Mouse (Mus musculus) forebrain, embryonic 16.5 days (tissue): ENCODE data around the gene Klhl32. TPM values are rescaled to one million over a fixed set of nuclear protein-coding genes. Genes with fewer than 3 reads are reported as not detected.

Experiments used
- ATAC-seq: fragments of 200-750 bp; cut with Nextera tagmentation; 2 replicates; pipeline ENCODE4 v1.8.0; 2017; ENCODE audit warnings: mild to moderate bottlenecking, moderate library complexity
- H3K27ac ChIP-seq: fragments of 300-500 bp; sonication (generic); 2 replicates; pipeline ENCODE4 v1.5.1; 2014; ENCODE audit warnings: low read length, control low read depth
- H3K27me3 ChIP-seq: fragments of 300-500 bp; sonication (generic); replicated peaks from 2 replicates; pipeline ENCODE4 v1.6.1; 2014; ENCODE audit warnings: low read length; ENCODE audit not compliant: control insufficient read depth, insufficient read depth
- H3K36me3 ChIP-seq: fragments of 300-500 bp; sonication (generic); 2 replicates; pipeline ENCODE4 v1.6.1; 2014; ENCODE audit not compliant: control insufficient read depth, insufficient read depth
- H3K4me1 ChIP-seq: fragments of 300-500 bp; sonication (generic); replicated peaks from 2 replicates; pipeline ENCODE4 v1.6.1; 2014; ENCODE audit warnings: low read length; ENCODE audit not compliant: control insufficient read depth, insufficient read depth
- H3K4me2 ChIP-seq: fragments of 300-500 bp; sonication (generic); 2 replicates; pipeline ENCODE4 v1.6.1; 2014; ENCODE audit warnings: mild to moderate bottlenecking, low read length, control low read depth
- H3K4me3 ChIP-seq: fragments of 300-500 bp; sonication (generic); replicated peaks from 2 replicates; pipeline ENCODE4 v1.5.1; 2014; ENCODE audit warnings: mild to moderate bottlenecking, low read length, control low read depth
- H3K9ac ChIP-seq: fragments of 300-500 bp; sonication (generic); replicated peaks from 2 replicates; pipeline ENCODE4 v1.6.1; 2014; ENCODE audit warnings: low read depth, low read length, control low read depth
- H3K9me3 ChIP-seq: fragments of 300-500 bp; sonication (generic); 2 replicates; pipeline ENCODE4 v1.6.1; 2016; ENCODE audit warnings: low read length; ENCODE audit not compliant: control insufficient read depth
- WGBS: fragments of 180-500 bp; shearing (Covaris S2); extraction: QIAGEN DNeasy Blood & Tissue Kit; methylation state at CpG from one replicate; pipeline ENCODE4 v1.1.7; 2014; 5-methylcytosine and 5-hydroxymethylcytosine counted together
- polyA plus RNA-seq: library from polyadenylated mRNA; unstranded; fragments of >200 nt; fragmentation: Nextera tagmentation; extraction: Ambion mirVana; gene quantifications from 2 replicates; pipeline ENCODE4 v1.2.1, GENCODE M21; 2015

Klhl32 gene
- polyA plus RNA-seq, 1 experiment from 2014 or later, result 26.4 TPM

- H3K27ac ChIP-seq, result no peak overlapping the region
- no peaks in the 10 kb centered on the region for H3K9me3 ChIP-seq
- no peaks in the 10 kb centered on the region for H3K27me3 ChIP-seq
- 77% methylated on average over 6 of the region's 6 CpGs for WGBS
- H3K36me3 ChIP-seq, result no peaks in the 10 kb centered on the region
- no peak overlapping the region for H3K9ac ChIP-seq
- H3K4me2 ChIP-seq, result no peak overlapping the region
- no peak for ATAC-seq
- peaks cover under 1% of the 10 kb centered on the region; the same call in 1 of the 2 replicates for H3K4me1 ChIP-seq
- H3K4me3 ChIP-seq, result no peak overlapping the region
These were observed 51.9 kb downstream of the Klhl32 start for GRCm38 (mm10) chr4:24799037-24799436.

GRCm38 (mm10) chr4:24797868-24798267 is 53.1 kb downstream of the Klhl32 start:
- no peak overlapping the region for H3K27ac ChIP-seq
- no peak overlapping the region for H3K9ac ChIP-seq
- no peak for ATAC-seq
- H3K9me3 ChIP-seq, result no peaks in the 10 kb centered on the region
- H3K4me1 ChIP-seq, result peaks cover 4% of the 10 kb centered on the region; the same call in 1 of the 2 replicates
- H3K4me2 ChIP-seq, result no peak overlapping the region
- no peaks in the 10 kb centered on the region for H3K36me3 ChIP-seq
- no peaks in the 10 kb centered on the region for H3K27me3 ChIP-seq
- H3K4me3 ChIP-seq, result no peak overlapping the region
- WGBS, result 71% methylated on average over 3 of the region's 3 CpGs

GRCm38 (mm10) chr4:24797280-24797679 is 53.6 kb downstream of the Klhl32 start:
- H3K27me3 ChIP-seq, result no peaks in the 10 kb centered on the region
- H3K4me2 ChIP-seq, result no peak overlapping the region
- no peak overlapping the region for H3K9ac ChIP-seq
- H3K27ac ChIP-seq, result no peak overlapping the region
- no peak overlapping the region for H3K4me3 ChIP-seq
- H3K36me3 ChIP-seq, result no peaks in the 10 kb centered on the region
- WGBS, result 86% methylated on average over 5 of the region's 5 CpGs
- H3K4me1 ChIP-seq, result peaks cover 4% of the 10 kb centered on the region; the same call in 1 of the 2 replicates
- ATAC-seq, result no peak
- no peaks in the 10 kb centered on the region for H3K9me3 ChIP-seq

GRCm38 (mm10) chr4:24796229-24796628 is 54.7 kb downstream of the Klhl32 start:
- Histone ChIP-seq H3K36me3 (no peaks in the 10 kb centered on the region), H3K27ac (no peak overlapping the region), H3K4me3 (no peak overlapping the region), H3K27me3 (no peaks in the 10 kb centered on the region), H3K9me3 (no peaks in the 10 kb centered on the region), H3K4me2 (no peak overlapping the region), H3K9ac (no peak overlapping the region), H3K4me1 (peaks cover 4% of the 10 kb centered on the region; the same call in 1 of the 2 replicates)
- 37% methylated on average over 1 of the region's 1 CpGs for WGBS
- no peak for ATAC-seq

- H3K27me3 ChIP-seq, result no peaks in the 10 kb centered on the region
- peak; percentile 51 for ATAC-seq
- 0 out of 2 replicates have a peak, but pooled peaks cover 4% of the 10 kb centered on the region for H3K4me1 ChIP-seq
- 67% methylated on average over 2 of the region's 2 CpGs for WGBS
- H3K27ac ChIP-seq, result no peak overlapping the region
- no peak overlapping the region for H3K9ac ChIP-seq
- H3K36me3 ChIP-seq, result no peaks in the 10 kb centered on the region
- H3K4me3 ChIP-seq, result no peak overlapping the region
- no peak overlapping the region for H3K4me2 ChIP-seq
- H3K9me3 ChIP-seq, result no peaks in the 10 kb centered on the region
These were observed 55.7 kb downstream of the Klhl32 start for GRCm38 (mm10) chr4:24795180-24795579.

GRCm38 (mm10) chr4:24793726-24794345 is 57.1 kb downstream of the Klhl32 start:
- WGBS, result 10% methylated on average over 7 of the region's 7 CpGs
- no peaks in the 10 kb centered on the region for H3K36me3 ChIP-seq
- H3K27ac ChIP-seq, result no peak overlapping the region
- peak; percentile 19; the same call in 1 of the 2 replicates for ATAC-seq
- H3K9ac ChIP-seq, result no peak overlapping the region
- H3K27me3 ChIP-seq, result no peaks in the 10 kb centered on the region
- no peak overlapping the region for H3K4me2 ChIP-seq
- H3K9me3 ChIP-seq, result no peaks in the 10 kb centered on the region
- H3K4me3 ChIP-seq, result no peak overlapping the region
- 0 out of 2 replicates have a peak, but pooled peaks cover 4% of the 10 kb centered on the region for H3K4me1 ChIP-seq

GRCm38 (mm10) chr4:24792416-24792981 is 58.4 kb downstream of the Klhl32 start:
- Histone ChIP-seq H3K36me3 (no peaks in the 10 kb centered on the region), H3K9me3 (no peaks in the 10 kb centered on the region), H3K4me1 (0 out of 2 replicates have a peak, but pooled peaks cover 4% of the 10 kb centered on the region), H3K4me3 (no peak overlapping the region), H3K4me2 (peak overlapping the region; percentile 26), H3K27ac (no peak overlapping the region), H3K9ac (no peak overlapping the region), H3K27me3 (no peaks in the 10 kb centered on the region)
- WGBS, result 14% methylated on average over 16 of the region's 16 CpGs
- peak; percentile 30; the same call in 1 of the 2 replicates for ATAC-seq

- no peaks in the 10 kb centered on the region for H3K36me3 ChIP-seq
- H3K4me1 ChIP-seq, result 0 out of 2 replicates have a peak, but pooled peaks cover 4% of the 10 kb centered on the region
- H3K9me3 ChIP-seq, result no peaks in the 10 kb centered on the region
- H3K4me2 ChIP-seq, result no peak overlapping the region
- no peak overlapping the region for H3K4me3 ChIP-seq
- H3K27ac ChIP-seq, result no peak overlapping the region
- no peaks in the 10 kb centered on the region for H3K27me3 ChIP-seq
- 85% methylated on average over 1 of the region's 1 CpGs for WGBS
- ATAC-seq, result no peak
- H3K9ac ChIP-seq, result no peak overlapping the region
These were observed 61.6 kb downstream of the Klhl32 start for GRCm38 (mm10) chr4:24789331-24789730.

GRCm38 (mm10) chr4:24785757-24786532 is 65.0 kb downstream of the Klhl32 start:
- Histone ChIP-seq H3K4me2 (no peak overlapping the region), H3K9ac (no peak overlapping the region), H3K27me3 (no peaks in the 10 kb centered on the region), H3K36me3 (no peaks in the 10 kb centered on the region), H3K4me1 (no peaks in the 10 kb centered on the region), H3K27ac (no peak overlapping the region), H3K9me3 (no peaks in the 10 kb centered on the region), H3K4me3 (no peak overlapping the region)
- WGBS, result 68% methylated on average over 7 of the region's 7 CpGs
- ATAC-seq, result no peak
